Mouse (Mus musculus) cerebellum, adult 2 months (tissue): ENCODE results near the gene Crygd.

Source experiments
- CTCF ChIP-seq: fragments of 200-500 bp; IDR thresholded peaks from 2 replicates; pipeline ENCODE4 v1.5.1; 2011; ENCODE audit warnings: low read depth, mild to moderate bottlenecking, control low read depth, low read length, moderate library complexity, borderline replicate concordance; ENCODE audit not compliant: insufficient read depth
- POLR2A ChIP-seq: fragments of 200-500 bp; IDR thresholded peaks from 2 replicates; pipeline ENCODE4 v1.6.1; 2011; ENCODE audit warnings: low read length, control low read depth, borderline replicate concordance; ENCODE audit not compliant: insufficient read depth

DNA sequence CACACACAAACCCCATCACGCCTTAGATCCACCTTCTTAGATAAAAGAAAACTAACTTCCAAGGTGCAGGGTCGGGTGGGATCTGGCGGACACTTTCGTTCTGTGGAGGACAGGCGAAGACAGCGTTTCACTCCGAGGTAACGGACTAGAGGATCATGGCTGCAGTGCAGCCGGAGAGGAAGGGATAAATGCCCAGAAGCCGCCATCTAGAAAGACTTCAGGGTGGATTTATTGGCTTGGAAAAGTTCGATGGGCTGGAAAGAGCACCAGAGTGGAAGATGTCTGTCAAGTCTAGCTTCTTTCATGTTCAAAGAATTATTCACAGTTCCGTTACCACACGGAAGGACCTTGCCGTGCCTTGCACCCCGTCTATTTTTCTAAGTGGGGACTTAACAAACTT is 949 bp upstream of the Crygd start:
- no peak for TF ChIP-seq CTCF
- no peak for TF ChIP-seq POLR2A
